8 mouse cellular contexts compared by ENCODE assay signal in genomic region chr16:10446573-10447263, GRCm38 (mm10). TPM values are rescaled to one million over a fixed set of nuclear protein-coding genes. Genes with fewer than 3 reads are reported as not detected.
DNase-seq lines count a peak whose midpoint lies in the region; ATAC-seq and TF ChIP-seq lines count a peak whose summit lies in the region.

No protein-coding gene starts in this region.

- 39% methylated on average over 13 of the region's 13 CpGs for WGBS in heart, postnatal 0 days
- WGBS in hindbrain, embryonic 14.5 days: 18% methylated on average over 13 of the region's 13 CpGs

- H3K27ac ChIP-seq in heart, postnatal 0 days (ENCODE audit: low read depth): no peak overlapping the region
- H3K27ac ChIP-seq in brown adipose tissue, adult 24 weeks (replicated peaks; ENCODE audit: low read depth, low read length): no peak overlapping the region
- peak overlapping the region; percentile 75 for H3K27ac ChIP-seq in hindbrain, embryonic 14.5 days

- no peaks in the 10 kb centered on the region for H3K9me3 ChIP-seq in heart, postnatal 0 days (replicated peaks; ENCODE audit: control insufficient read depth, low read length)
- H3K9me3 ChIP-seq in hindbrain, embryonic 14.5 days (ENCODE audit: control insufficient read depth, low read length): no peaks in the 10 kb centered on the region

- peak overlapping the region; percentile 45 for H3K4me2 ChIP-seq in heart, postnatal 0 days (ENCODE audit: low read depth, low read length)
- H3K4me2 ChIP-seq in hindbrain, embryonic 14.5 days (replicated peaks): peak overlapping the region; percentile 61

- H3K36me3 ChIP-seq in heart, postnatal 0 days (replicated peaks; ENCODE audit: control insufficient read depth, insufficient read depth, low read length): no peaks in the 10 kb centered on the region
- H3K36me3 ChIP-seq in hindbrain, embryonic 14.5 days (replicated peaks; ENCODE audit: control insufficient read depth, insufficient read depth): no peaks in the 10 kb centered on the region

- no peak overlapping the region for H3K9ac ChIP-seq in heart, postnatal 0 days (replicated peaks; ENCODE audit: low read depth, low read length)
- peak overlapping the region; percentile 72 for H3K9ac ChIP-seq in hindbrain, embryonic 14.5 days

- 0 out of 2 replicates have a peak, but pooled peaks have one; percentile 10 for ATAC-seq in heart, postnatal 0 days (ENCODE audit: insufficient read depth, low read depth)
- ATAC-seq in hindbrain, embryonic 14.5 days (ENCODE audit: low FRiP score): peak; percentile 81; the same call in 1 of the 2 replicates

- TF ChIP-seq CTCF in heart, postnatal 0 days (IDR thresholded peaks at IDR 0.05; ENCODE audit: low read depth): no peak

- peak overlapping the region; percentile 21 for H3K4me3 ChIP-seq in heart, postnatal 0 days (ENCODE audit: low read depth, low read length)
- peak overlapping the region; percentile 37 for H3K4me3 ChIP-seq in brown adipose tissue, adult 24 weeks (ENCODE audit: insufficient read depth, low read depth, low read length)
- peak overlapping the region; percentile 52 for H3K4me3 ChIP-seq in hindbrain, embryonic 14.5 days (replicated peaks; ENCODE audit: low read length)

- no peak for DNase-seq in heart, postnatal 0 days (ENCODE audit: low spot score)
- DNase-seq in heart, postnatal 36 days: no peak
- no peak for DNase-seq in hindbrain, embryonic 14.5 days (ENCODE audit: low spot score)
- DNase-seq in neural tube, embryonic 10.5 days (ENCODE audit: extremely low spot score, low spot score): peak; percentile 24
- no peak for DNase-seq in spleen, adult 12 weeks (ENCODE audit: low spot score)
- no peak for DNase-seq in urinary bladder, adult 2 months (ENCODE audit: low spot score)
- no peak for DNase-seq in spleen, postnatal 10 days (ENCODE audit: low spot score in 2 of 2)

- TF ChIP-seq EP300 in heart, postnatal 0 days (IDR thresholded peaks at IDR 0.05; ENCODE audit: low read depth): no peak

- intact Hi-C loops in heart, postnatal 36 days (cut with DNase I): no loop called here

- peaks cover under 1% of the 10 kb centered on the region; the same call in 1 of the 2 replicates for H3K4me1 ChIP-seq in heart, postnatal 0 days (ENCODE audit: control insufficient read depth, insufficient read depth)
- no peaks in the 10 kb centered on the region for H3K4me1 ChIP-seq in brown adipose tissue, adult 24 weeks (ENCODE audit: control insufficient read depth, insufficient read depth, insufficient read length, low read length)
- H3K4me1 ChIP-seq in hindbrain, embryonic 14.5 days (replicated peaks; ENCODE audit: control insufficient read depth, insufficient read depth, low read length): peaks cover 32% of the 10 kb centered on the region

- no peaks in the 10 kb centered on the region for H3K27me3 ChIP-seq in heart, postnatal 0 days (ENCODE audit: control insufficient read depth, insufficient read depth, low read length)
- H3K27me3 ChIP-seq in hindbrain, embryonic 14.5 days (ENCODE audit: control insufficient read depth, insufficient read depth, low read length): no peaks in the 10 kb centered on the region

RNA-seq across cellular contexts. Expression of gene Tvp23a, which starts 0.4 kb away (rescaled TPM):
- 1.0 and 1.8 TPM in 2 replicates for total RNA-seq in heart, postnatal 0 days (2014; rRNA removed; ENCODE audit: low replicate concordance)
- 1.0 TPM in 2 replicates for polyA plus RNA-seq in heart, postnatal 0 days (2015; fragmentation: Nextera tagmentation; extraction: Ambion mirVana)
- total RNA-seq in heart, postnatal 36 days (2021): under 1 TPM; 0.19 to 0.43 TPM
- polyA plus RNA-seq in brown adipose tissue, adult 24 weeks (2012; ENCODE audit: insufficient read depth, insufficient read length, missing spikeins): 0.87 TPM in 1 of 2 replicates, not detected in the other
- polyA plus RNA-seq in hindbrain, embryonic 14.5 days (2014; fragmentation: Nextera tagmentation; extraction: Ambion mirVana): 44.3 and 44.5 TPM in 2 replicates
- 4.9 and 6.1 TPM in 2 replicates for polyA plus RNA-seq in urinary bladder, adult 2 months (2012; rRNA removed)

RNA-seq across cellular contexts. Expression of gene Ciita, which starts 33.1 kb away (rescaled TPM):
- total RNA-seq in heart, postnatal 0 days (2014; rRNA removed; ENCODE audit: low replicate concordance): 0.58 TPM in 1 of 2 replicates, not detected in the other
- 0.08 TPM in 2 replicates for polyA plus RNA-seq in heart, postnatal 0 days (2015; fragmentation: Nextera tagmentation; extraction: Ambion mirVana)
- 1 to 10 TPM in 1 of 2 experiments, under 1 TPM in 1; 0.72 to 1.2 TPM for total RNA-seq in heart, postnatal 36 days (2021)
- polyA plus RNA-seq in brown adipose tissue, adult 24 weeks (2012; ENCODE audit: insufficient read depth, insufficient read length, missing spikeins): 0.67 and 1.3 TPM in 2 replicates
- 0.62 and 0.69 TPM in 2 replicates for polyA plus RNA-seq in hindbrain, embryonic 14.5 days (2014; fragmentation: Nextera tagmentation; extraction: Ambion mirVana)
- 3.0 and 4.2 TPM in 2 replicates for polyA plus RNA-seq in urinary bladder, adult 2 months (2012; rRNA removed)

RNA-seq across cellular contexts. Expression of gene Nubp1, which starts 35.0 kb away (rescaled TPM):
- 16.9 and 25.3 TPM in 2 replicates for total RNA-seq in heart, postnatal 0 days (2014; rRNA removed; ENCODE audit: low replicate concordance)
- polyA plus RNA-seq in heart, postnatal 0 days (2015; fragmentation: Nextera tagmentation; extraction: Ambion mirVana): 18.9 and 19.4 TPM in 2 replicates
- 1 to 10 TPM; 8.9 to 9.0 TPM for total RNA-seq in heart, postnatal 36 days (2021)
- 11.2 and 17.6 TPM in 2 replicates for polyA plus RNA-seq in brown adipose tissue, adult 24 weeks (2012; ENCODE audit: insufficient read depth, insufficient read length, missing spikeins)
- 46.0 and 50.4 TPM in 2 replicates for polyA plus RNA-seq in hindbrain, embryonic 14.5 days (2014; fragmentation: Nextera tagmentation; extraction: Ambion mirVana)
- 24.2 and 31.7 TPM in 2 replicates for polyA plus RNA-seq in urinary bladder, adult 2 months (2012; rRNA removed)

RNA-seq across cellular contexts. Expression of gene Tekt5, which starts 51.4 kb away (rescaled TPM):
- 4.7 TPM in 1 of 2 replicates, not detected in the other for total RNA-seq in heart, postnatal 0 days (2014; rRNA removed; ENCODE audit: low replicate concordance)
- 0.26 and 0.45 TPM in 2 replicates for polyA plus RNA-seq in heart, postnatal 0 days (2015; fragmentation: Nextera tagmentation; extraction: Ambion mirVana)
- not detected for total RNA-seq in heart, postnatal 36 days (2021)
- not detected in 2 replicates for polyA plus RNA-seq in brown adipose tissue, adult 24 weeks (2012; ENCODE audit: insufficient read depth, insufficient read length, missing spikeins)
- 16.1 and 17.9 TPM in 2 replicates for polyA plus RNA-seq in hindbrain, embryonic 14.5 days (2014; fragmentation: Nextera tagmentation; extraction: Ambion mirVana)
- 1.3 and 1.4 TPM in 2 replicates for polyA plus RNA-seq in urinary bladder, adult 2 months (2012; rRNA removed)
